Mouse (Mus musculus): ENCODE data around the gene Gm3383. TPM values are rescaled to one million over a fixed set of nuclear protein-coding genes. Genes with fewer than 3 reads are reported as not detected.
"Not testable (repeated sequence)": the region's sequence is repeated elsewhere in the genome, so short reads cannot be mapped to it uniquely, and the experiment has no call there.

Gm3383 gene
- total RNA-seq (2017), result 1.8 and 3.8 TPM in 2 replicates

DNA sequence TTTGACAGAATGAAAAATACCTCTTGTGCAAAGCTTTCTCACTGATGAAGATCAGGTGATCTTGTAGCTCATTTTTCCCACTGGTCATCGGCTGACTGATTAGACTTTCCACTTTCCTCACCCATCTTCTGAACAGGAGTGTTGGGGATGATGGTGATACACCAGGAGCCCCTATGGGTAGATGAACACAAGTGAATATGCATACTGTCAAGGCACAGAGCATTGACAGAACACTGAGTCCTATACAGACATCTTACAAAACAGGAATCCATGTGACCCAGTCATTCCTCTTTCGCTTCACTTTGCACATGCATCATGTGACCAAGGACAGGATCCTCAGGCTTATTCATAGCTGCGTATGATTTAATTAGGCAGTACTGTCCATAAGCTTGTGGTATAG lies at the start of gene Gm3383:
TSS of gene Gm3383 (minus strand) at position 101 of the 400 bp plus-strand sequence.
- ATAC-seq (replicated peaks in 1 of 2; ENCODE audit: insufficient read depth in 1 of 2, low FRiP score in 2 of 2, low TSS enrichment in 1 of 2, low read depth in 1 of 2, poor library complexity in 2 of 2, severe bottlenecking in 2 of 2), result not testable (repeated sequence)

DNA sequence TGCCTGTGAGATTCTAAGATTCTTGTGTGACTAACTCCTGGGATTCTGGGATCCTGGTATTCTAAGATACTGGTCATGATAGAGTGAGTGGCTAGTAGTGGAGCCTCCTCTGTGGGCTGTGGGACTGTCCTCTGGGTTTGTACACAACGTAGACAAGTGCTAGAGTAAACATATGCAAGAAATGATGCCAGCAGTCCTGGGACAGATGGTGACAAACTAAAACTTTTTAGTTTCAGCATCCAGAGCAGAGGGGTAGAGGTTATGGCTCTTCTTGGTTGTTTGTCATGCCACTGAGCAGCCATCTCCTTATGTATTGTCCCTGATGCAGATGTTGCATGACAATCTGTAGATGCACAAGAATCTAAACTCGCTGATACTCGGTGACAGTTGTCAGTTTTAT lies 48.1 kb upstream of the Gm3383 start:
- ATAC-seq (replicated peaks in 1 of 2; ENCODE audit: insufficient read depth in 1 of 2, low FRiP score in 2 of 2, low TSS enrichment in 1 of 2, low read depth in 1 of 2, poor library complexity in 2 of 2, severe bottlenecking in 2 of 2), result not testable (repeated sequence)

DNA sequence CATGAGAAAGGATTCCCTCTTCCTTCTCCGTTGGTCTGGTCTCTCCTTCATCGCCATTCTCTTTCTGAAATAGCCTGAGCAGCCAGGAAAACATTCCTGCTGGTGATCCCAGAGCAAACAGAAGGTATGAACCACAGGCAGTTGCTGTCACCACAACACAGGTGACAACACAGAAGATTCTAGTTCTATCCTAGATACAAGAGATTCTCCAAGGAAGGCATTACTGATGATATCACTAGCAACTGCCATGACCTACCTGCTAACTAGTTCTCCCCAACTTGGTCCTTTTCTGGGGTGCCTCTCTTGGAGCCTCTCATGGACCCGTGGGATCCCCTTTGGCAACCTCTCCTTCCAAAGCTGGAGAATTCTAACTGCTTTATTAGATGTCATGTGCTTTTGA lies 22.4 kb upstream of the Gm3383 start, which contains the start of gene Gm3424:
TSS of gene Gm3424 (minus strand) at position 101 of the 400 bp plus-strand sequence.
- ATAC-seq (replicated peaks in 1 of 2; ENCODE audit: insufficient read depth in 1 of 2, low FRiP score in 2 of 2, low TSS enrichment in 1 of 2, low read depth in 1 of 2, poor library complexity in 2 of 2, severe bottlenecking in 2 of 2), result not testable (repeated sequence)

- ATAC-seq (replicated peaks in 1 of 2; ENCODE audit: insufficient read depth in 1 of 2, low FRiP score in 2 of 2, low TSS enrichment in 1 of 2, low read depth in 1 of 2, poor library complexity in 2 of 2, severe bottlenecking in 2 of 2), result not testable (repeated sequence)
Measured at GRCm38 (mm10) chr14:5812699-5813356, 5.0 kb upstream of the Gm3383 start.

GRCm38 (mm10) chr14:5741477-5741876 lies 66.3 kb downstream of the Gm3383 start, which contains the start of gene Gm3373:
Gene Gm3373, minus strand, starts transcription at chr14:5741577.
- not testable (repeated sequence) for ATAC-seq (replicated peaks in 1 of 2; ENCODE audit: insufficient read depth in 1 of 2, low FRiP score in 2 of 2, low TSS enrichment in 1 of 2, low read depth in 1 of 2, poor library complexity in 2 of 2, severe bottlenecking in 2 of 2)

DNA sequence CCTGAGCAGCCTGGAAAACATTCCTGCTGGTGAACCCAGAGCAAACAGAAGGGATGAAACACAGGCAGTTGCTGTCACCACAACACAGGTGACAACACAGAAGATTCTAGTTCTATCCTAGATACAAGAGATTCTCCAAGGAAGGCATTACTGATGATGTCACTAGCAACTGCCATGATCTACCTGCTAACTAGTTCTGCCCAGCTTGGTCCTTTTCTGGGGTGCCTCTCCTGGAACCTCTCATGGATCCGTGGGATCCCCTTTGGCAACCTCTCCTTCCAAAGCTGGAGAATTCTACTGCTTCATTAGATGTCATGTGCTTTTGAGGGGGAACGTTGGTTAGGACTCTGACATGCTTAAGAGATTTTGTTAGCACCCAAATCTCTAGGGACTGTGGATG lies 120.4 kb downstream of the Gm3383 start, which contains the start of gene Gm9603:
TSS of gene Gm9603 (minus strand) at position 101 of the 400 bp plus-strand sequence.
- ATAC-seq (replicated peaks in 1 of 2; ENCODE audit: insufficient read depth in 1 of 2, low FRiP score in 2 of 2, low TSS enrichment in 1 of 2, low read depth in 1 of 2, poor library complexity in 2 of 2, severe bottlenecking in 2 of 2), result not testable (repeated sequence)

GRCm38 (mm10) chr14:5632928-5633327 lies 174.9 kb downstream of the Gm3383 start, which contains the start of gene Gm8265:
Gene Gm8265, minus strand, starts transcription at chr14:5633028.
- not testable (repeated sequence) for ATAC-seq (replicated peaks in 1 of 2; ENCODE audit: insufficient read depth in 1 of 2, low FRiP score in 2 of 2, low TSS enrichment in 1 of 2, low read depth in 1 of 2, poor library complexity in 2 of 2, severe bottlenecking in 2 of 2)

Other genes starting within 250 kb of the Gm3383 start
- not detected in 2 replicates for gene Gm8265, start 175.0 kb downstream of the Gm3383 start, total RNA-seq (2017)
- not detected in 2 replicates for gene Gm9603, start 120.5 kb downstream of the Gm3383 start, total RNA-seq (2017)
- gene Gm3373, start 66.4 kb downstream of the Gm3383 start, total RNA-seq (2017), result 0.13 TPM in 1 of 2 replicates, not detected in the other
- not detected in 2 replicates for gene Gm3424, start 22.3 kb upstream of the Gm3383 start, total RNA-seq (2017)
- gene Gm8237, start 72.4 kb upstream of the Gm3383 start, total RNA-seq (2017), result not detected in 2 replicates
- gene Gm3248, start 153.8 kb upstream of the Gm3383 start, total RNA-seq (2017), result not detected in 2 replicates
- not detected in 2 replicates for gene Gm3453, start 171.2 kb upstream of the Gm3383 start, total RNA-seq (2017)

Measured in hematopoietic stem cell, adult 5-6 weeks (primary cell).